Mouse (Mus musculus): ENCODE data around the gene Bicc1.

Bicc1 gene

GRCm38 (mm10) chr10:71159676-71160235 is at the start of gene Bicc1:
Bicc1 (minus strand) TSS chr10:71159700.
- no peak for DNase-seq

GRCm38 (mm10) chr10:71201512-71201911 is 42.0 kb upstream of the Bicc1 start:
- no peak for DNase-seq

- no peak for DNase-seq
Measured at GRCm38 (mm10) chr10:71200964-71201363, 41.5 kb upstream of the Bicc1 start.

GRCm38 (mm10) chr10:71198676-71199075 is 39.2 kb upstream of the Bicc1 start:
- DNase-seq: no peak

- DNase-seq: no peak
Measured at GRCm38 (mm10) chr10:71197036-71197785, 37.7 kb upstream of the Bicc1 start.

DNA sequence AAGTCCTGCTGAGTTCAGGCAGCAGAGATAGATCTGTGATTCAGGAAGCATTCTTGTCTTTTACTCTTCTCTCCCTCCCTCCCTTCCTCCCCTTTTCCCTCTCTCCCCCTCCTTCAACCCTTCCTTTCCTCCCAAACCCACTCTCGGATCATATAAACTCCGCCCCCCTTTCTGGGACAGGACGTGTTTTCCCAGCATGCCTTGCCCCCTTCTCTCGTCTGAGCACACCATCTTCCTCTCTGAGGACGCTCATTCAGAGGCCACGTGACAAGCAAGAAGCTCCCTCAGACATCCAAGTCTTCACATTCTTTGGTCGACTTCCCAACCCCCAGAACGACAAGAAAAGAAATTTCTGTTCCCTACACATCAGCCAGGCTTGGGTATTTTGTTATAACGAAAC is 36.0 kb upstream of the Bicc1 start:
- no peak for DNase-seq

GRCm38 (mm10) chr10:71194713-71195112 is 35.2 kb upstream of the Bicc1 start:
- DNase-seq: no peak

DNA sequence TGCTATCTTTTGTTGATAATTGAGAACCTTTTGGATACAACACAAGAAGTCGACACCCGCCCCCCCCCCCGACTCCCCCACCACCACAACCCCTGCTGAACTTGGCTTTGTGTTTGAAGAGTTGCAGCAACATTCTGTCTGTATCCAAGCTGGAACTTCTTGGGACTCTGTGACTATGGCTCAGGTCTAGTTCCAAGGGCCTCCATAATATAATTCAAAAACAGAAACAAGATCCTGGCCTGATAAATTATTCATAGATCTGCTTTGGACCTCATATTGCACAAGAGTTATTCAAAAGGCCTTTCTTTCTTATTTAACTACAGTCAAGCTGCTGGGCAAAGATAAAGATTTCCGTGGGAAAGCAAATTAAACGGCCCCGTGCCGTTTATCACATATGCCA is 33.8 kb upstream of the Bicc1 start:
- no peak for DNase-seq

DNA sequence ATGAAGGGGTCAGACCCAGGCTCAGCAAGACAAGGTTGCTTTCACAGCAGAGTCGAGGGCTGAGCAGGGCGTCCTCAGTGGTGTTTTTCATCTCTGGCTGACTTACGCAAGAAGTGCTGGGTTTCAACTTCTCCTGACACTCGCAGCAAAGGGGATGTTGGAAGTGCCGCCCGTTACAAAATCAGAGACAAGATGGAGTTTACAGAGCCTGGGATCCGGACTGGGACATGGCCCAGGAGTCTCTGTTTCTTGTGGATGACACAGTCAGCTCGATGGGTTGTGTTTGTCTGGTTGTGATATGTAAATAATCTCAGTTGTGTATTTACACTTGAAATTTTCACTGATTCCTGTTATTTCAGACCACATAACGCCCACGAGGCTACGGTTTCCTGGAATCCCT is 33.4 kb upstream of the Bicc1 start:
- DNase-seq: no peak

GRCm38 (mm10) chr10:71188681-71189080 is 29.2 kb upstream of the Bicc1 start:
- DNase-seq: no peak

GRCm38 (mm10) chr10:71185059-71185458 is 25.6 kb upstream of the Bicc1 start:
- no peak for DNase-seq

DNA sequence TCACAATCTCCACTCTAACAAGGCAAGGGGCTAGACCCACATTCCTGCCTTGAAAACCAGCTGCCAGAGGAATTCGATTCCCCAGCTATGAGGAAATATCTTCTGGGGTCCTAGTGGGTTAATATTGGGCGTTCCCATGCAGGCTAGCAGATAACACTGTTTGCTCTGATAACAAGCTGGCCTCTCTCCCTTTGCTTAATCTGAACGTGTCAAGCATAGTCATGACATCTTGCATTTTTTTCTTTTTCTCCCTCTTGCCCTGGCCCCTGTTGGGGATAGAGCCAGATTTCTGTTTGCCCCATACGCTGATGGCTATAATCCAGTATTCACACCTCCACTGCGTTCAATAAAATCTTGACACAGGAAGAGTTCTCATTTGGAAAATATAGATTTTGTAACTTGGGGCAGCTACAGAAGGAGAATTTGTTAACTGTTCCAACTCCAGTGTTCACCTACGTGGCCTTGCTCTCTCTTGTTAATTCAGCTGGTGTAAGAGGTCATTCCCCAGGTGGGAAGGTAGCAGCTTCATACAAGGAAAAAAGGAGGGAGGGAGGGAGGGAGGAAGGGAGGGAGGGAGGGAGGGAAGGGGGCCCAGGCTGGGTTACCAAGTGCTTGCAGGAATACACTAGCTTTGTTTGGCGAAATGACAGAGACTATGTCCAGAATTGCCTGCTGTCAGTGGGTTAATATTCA is 24.0 kb upstream of the Bicc1 start:
- no peak for DNase-seq

GRCm38 (mm10) chr10:71181931-71182330 is 22.4 kb upstream of the Bicc1 start:
- no peak for DNase-seq

DNA sequence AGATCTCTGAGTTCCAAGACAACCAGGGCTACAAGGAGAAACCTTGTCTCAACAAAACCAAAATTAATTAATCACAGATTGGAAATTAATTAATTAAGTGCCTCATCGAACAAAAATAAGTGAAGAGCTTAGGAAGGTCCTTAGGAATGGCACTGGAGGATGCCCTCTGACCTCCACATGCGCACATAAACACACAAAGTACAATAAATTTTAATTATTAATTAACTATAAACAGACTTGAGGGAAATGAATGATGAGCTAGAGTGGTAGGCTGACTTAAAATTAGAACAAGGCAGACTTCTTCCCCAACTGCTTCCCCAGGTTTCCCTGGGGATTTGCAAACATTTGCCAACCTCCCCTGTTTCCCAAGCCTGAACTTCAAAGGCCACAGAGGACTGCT is 21.6 kb upstream of the Bicc1 start:
- no peak for DNase-seq

DNA sequence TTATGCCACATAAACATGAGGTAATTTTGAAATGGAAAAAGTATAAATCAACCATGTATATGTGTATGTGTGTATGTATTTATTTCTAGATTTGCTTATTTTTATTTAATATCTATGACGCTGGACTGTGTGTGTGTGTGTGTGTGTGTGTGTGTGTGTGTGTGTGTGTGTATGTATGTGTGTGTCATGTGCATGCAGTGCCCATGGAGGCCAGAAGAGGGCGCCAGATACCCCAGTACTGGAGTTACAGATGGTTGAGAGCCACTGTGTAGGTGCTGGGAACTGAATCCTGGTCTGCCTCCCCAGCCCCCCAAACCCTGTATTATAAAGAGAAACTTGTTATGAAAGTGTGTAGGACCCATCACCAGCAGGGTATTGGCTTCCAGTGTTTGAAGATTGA is 20.6 kb upstream of the Bicc1 start:
- DNase-seq: no peak

- DNase-seq: no peak
Measured at GRCm38 (mm10) chr10:71177201-71177600, 17.7 kb upstream of the Bicc1 start.

GRCm38 (mm10) chr10:71176341-71176740 is 16.8 kb upstream of the Bicc1 start:
- DNase-seq: no peak

- DNase-seq: no peak
Measured at GRCm38 (mm10) chr10:71175280-71175679, 15.8 kb upstream of the Bicc1 start.

- DNase-seq: no peak
Measured at GRCm38 (mm10) chr10:71171414-71171813, 11.9 kb upstream of the Bicc1 start.

DNA sequence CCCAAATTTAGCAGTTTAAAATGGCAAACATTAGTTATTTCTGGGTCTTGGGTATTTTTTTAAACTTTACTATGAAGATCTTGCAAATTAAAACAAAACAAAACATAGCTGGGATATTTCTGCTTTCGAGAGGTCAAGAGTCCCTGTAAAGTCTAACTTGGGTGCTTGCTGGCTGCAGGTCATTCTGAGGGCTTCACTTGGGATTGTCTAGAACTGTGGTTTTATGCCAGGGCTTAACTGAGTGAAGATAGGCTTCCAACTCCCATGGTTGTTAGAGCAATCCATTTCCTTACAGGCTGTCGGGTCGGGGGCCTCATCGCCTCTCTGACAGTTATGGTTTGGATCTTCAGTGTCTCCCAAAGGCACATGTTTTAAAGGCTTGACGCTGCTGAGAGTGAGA is 11.3 kb upstream of the Bicc1 start:
- no peak for DNase-seq

- no peak for DNase-seq
Measured at GRCm38 (mm10) chr10:71169811-71170210, 10.3 kb upstream of the Bicc1 start.

GRCm38 (mm10) chr10:71169171-71169570 is 9.7 kb upstream of the Bicc1 start:
- DNase-seq: no peak

DNA sequence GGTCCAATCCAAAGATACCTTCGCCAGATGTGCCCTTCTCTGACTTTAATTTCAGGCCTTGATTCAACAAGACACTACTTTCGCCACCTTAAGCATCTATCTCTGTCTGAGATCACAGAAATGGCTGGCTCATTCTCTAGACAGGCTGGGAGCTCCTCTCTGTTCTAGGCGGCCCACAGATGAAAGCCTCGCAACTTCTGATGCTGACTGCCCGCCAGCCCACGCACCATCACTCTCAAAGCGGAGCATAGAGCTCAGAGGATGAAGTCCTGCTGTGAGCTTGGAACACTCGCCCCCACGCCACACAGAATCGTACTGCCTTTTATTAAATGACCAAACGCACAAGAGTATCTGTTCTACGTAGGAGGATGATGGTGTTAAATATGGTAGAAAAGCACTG is 949 bp upstream of the Bicc1 start:
- DNase-seq: no peak

- no peak for DNase-seq
Measured at GRCm38 (mm10) chr10:71158940-71159675, 392 bp downstream of the Bicc1 start.
